25 mouse cellular contexts compared by ENCODE assay signal in genomic region chr3:34325669-34326068, GRCm38 (mm10).
DNase-seq lines count a peak whose midpoint lies in the region; ATAC-seq and TF ChIP-seq lines count a peak whose summit lies in the region.
"Had no signal": no experiment of that assay in that cellular context is flagged by ENCODE, and none has a peak within 500 bp of the region (broad histone marks: within the 10 kb centered on the region; RNA-seq: fewer than 3 reads in every experiment).

No protein-coding gene starts in this region.

- ATAC-seq in forebrain, embryonic 16.5 days, result no peak
- ATAC-seq in limb, embryonic 14.5 days (ENCODE audit: low FRiP score, low read depth), result no peak
- ATAC-seq: CD4-positive, CD25-positive, alpha-beta regulatory T cell, adult 4 months; forebrain, embryonic 15.5 days; intestine, postnatal 0 days had no signal

- TF ChIP-seq POLR2A in limb, embryonic 14.5 days (IDR thresholded peaks at IDR 0.05; ENCODE audit: borderline replicate concordance, extremely low read depth, insufficient read depth, insufficient read length), result no peak

- no peak overlapping the region for H3K27ac ChIP-seq in forebrain, embryonic 10.5 days
- H3K27ac ChIP-seq in forebrain, embryonic 16.5 days (ENCODE audit: low read length), result no peak overlapping the region
- H3K27ac ChIP-seq in limb, embryonic 14.5 days (replicated peaks; ENCODE audit: low read depth, low read length), result no peak overlapping the region
- H3K27ac ChIP-seq: embryonic facial prominence, embryonic 15.5 days; forebrain, embryonic 15.5 days; heart, embryonic 13.5 days; hindbrain, embryonic 12.5 days; limb, embryonic 15.5 days; liver, embryonic 15.5 days; macrophage; midbrain, embryonic 10.5 days; stomach, postnatal 0 days had no signal

- H3K4me1 ChIP-seq in forebrain, embryonic 10.5 days, result peaks cover 18% of the 10 kb centered on the region
- H3K4me1 ChIP-seq in forebrain, embryonic 16.5 days (replicated peaks; ENCODE audit: control insufficient read depth, insufficient read depth, low read length), result peaks cover 33% of the 10 kb centered on the region
- H3K4me1 ChIP-seq in limb, embryonic 14.5 days (ENCODE audit: control insufficient read depth, insufficient read depth, low read length), result peaks cover 10% of the 10 kb centered on the region
- H3K4me1 ChIP-seq: heart, embryonic 13.5 days; liver, embryonic 15.5 days had no signal

- no peaks in the 10 kb centered on the region for H3K36me3 ChIP-seq in forebrain, embryonic 10.5 days (replicated peaks)
- H3K36me3 ChIP-seq in forebrain, embryonic 16.5 days (ENCODE audit: control insufficient read depth, insufficient read depth), result no peaks in the 10 kb centered on the region
- H3K36me3 ChIP-seq in limb, embryonic 14.5 days (ENCODE audit: control insufficient read depth, insufficient read depth, low read length), result no peaks in the 10 kb centered on the region
- H3K36me3 ChIP-seq: embryonic facial prominence, embryonic 15.5 days; forebrain, embryonic 15.5 days; heart, embryonic 13.5 days; hindbrain, embryonic 12.5 days; limb, embryonic 15.5 days; liver, embryonic 15.5 days; midbrain, embryonic 10.5 days had no signal

- H3K4me3 ChIP-seq in forebrain, embryonic 10.5 days, result no peak overlapping the region
- H3K4me3 ChIP-seq in forebrain, embryonic 16.5 days (replicated peaks; ENCODE audit: low read length), result no peak overlapping the region
- H3K4me3 ChIP-seq in limb, embryonic 14.5 days (replicated peaks; ENCODE audit: low read length), result no peak overlapping the region
- H3K4me3 ChIP-seq: embryonic facial prominence, embryonic 15.5 days; forebrain, embryonic 15.5 days; heart, embryonic 13.5 days; hindbrain, embryonic 12.5 days; limb, embryonic 15.5 days; liver, embryonic 15.5 days; midbrain, embryonic 10.5 days had no signal

- peaks cover 17% of the 10 kb centered on the region for H3K27me3 ChIP-seq in forebrain, embryonic 10.5 days (ENCODE audit: poor library complexity, severe bottlenecking)
- no peaks in the 10 kb centered on the region for H3K27me3 ChIP-seq in forebrain, embryonic 16.5 days (replicated peaks; ENCODE audit: control insufficient read depth, insufficient read depth, low read length)
- H3K27me3 ChIP-seq in limb, embryonic 14.5 days (ENCODE audit: control insufficient read depth, insufficient read depth, low read length), result peaks cover 22% of the 10 kb centered on the region; the same call in 1 of the 2 replicates
- H3K27me3 ChIP-seq: forebrain, embryonic 15.5 days; liver, embryonic 15.5 days had no signal

- H3K4me2 ChIP-seq in forebrain, embryonic 16.5 days (ENCODE audit: low read length), result no peak overlapping the region
- no peak overlapping the region for H3K4me2 ChIP-seq in limb, embryonic 14.5 days (replicated peaks; ENCODE audit: low read depth, low read length, severe bottlenecking)
- H3K4me2 ChIP-seq: embryonic facial prominence, embryonic 15.5 days; forebrain, embryonic 15.5 days; heart, embryonic 13.5 days; hindbrain, embryonic 12.5 days; limb, embryonic 15.5 days; liver, embryonic 15.5 days had no signal

- peak; percentile 2 for DNase-seq in forebrain, embryonic 10.5 days (ENCODE audit: extremely low spot score, low spot score)
- peak; percentile 6 for DNase-seq in ES-CJ7 (ENCODE audit: low read depth, low spot score)
- DNase-seq in adipocyte (ENCODE audit: low spot score), result peak; percentile 7
- DNase-seq in limb, embryonic 14.5 days (ENCODE audit: low spot score), result peak; percentile 27
- DNase-seq in spleen, postnatal 10 days (ENCODE audit: low spot score in 2 of 2), result no peak
- DNase-seq in adrenal gland, postnatal 4 days (ENCODE audit: low spot score in 2 of 2), result no peak
- no peak for DNase-seq in heart, adult 8-10 months (ENCODE audit: low spot score)
- DNase-seq: adrenal gland, postnatal 25 days; cerebellum, adult 9-10 months; gastrocnemius, postnatal 14 days; heart, adult 18-20 months; heart, postnatal 14 days; kidney, postnatal 10 days had no signal

- WGBS in forebrain, embryonic 10.5 days, result 89% methylated on average over 1 of the region's 1 CpGs
- WGBS in forebrain, embryonic 16.5 days, result 98% methylated on average over 1 of the region's 1 CpGs
- WGBS in limb, embryonic 14.5 days, result 68% methylated on average over 1 of the region's 1 CpGs

- H3K9me3 ChIP-seq in forebrain, embryonic 10.5 days, result no peaks in the 10 kb centered on the region
- H3K9me3 ChIP-seq in forebrain, embryonic 16.5 days (ENCODE audit: control insufficient read depth, low read length), result no peaks in the 10 kb centered on the region
- no peaks in the 10 kb centered on the region for H3K9me3 ChIP-seq in limb, embryonic 14.5 days (ENCODE audit: control insufficient read depth, low read length)
- H3K9me3 ChIP-seq: embryonic facial prominence, embryonic 15.5 days; forebrain, embryonic 15.5 days; heart, embryonic 13.5 days; hindbrain, embryonic 12.5 days; limb, embryonic 15.5 days; liver, embryonic 15.5 days; midbrain, embryonic 10.5 days had no signal

- H3K9ac ChIP-seq in forebrain, embryonic 16.5 days (replicated peaks; ENCODE audit: low read depth, low read length), result no peak overlapping the region
- no peak overlapping the region for H3K9ac ChIP-seq in limb, embryonic 14.5 days (ENCODE audit: low read depth, low read length, severe bottlenecking)
- H3K9ac ChIP-seq: embryonic facial prominence, embryonic 15.5 days; forebrain, embryonic 15.5 days; heart, embryonic 13.5 days; hindbrain, embryonic 12.5 days; limb, embryonic 15.5 days; liver, embryonic 15.5 days had no signal

Comparison
In these comparisons a context has a peak if more than half of its experiments do, and no peak if none do; other contexts are left out.
1. DNase-seq: peak in forebrain, embryonic 10.5 days (single experiment), ES-CJ7 (single experiment), adipocyte (single experiment) and limb, embryonic 14.5 days (single experiment); none in spleen, postnatal 10 days (0 of 2), adrenal gland, postnatal 4 days (0 of 2) and heart, adult 8-10 months (single experiment).